Mouse (Mus musculus): ENCODE data around the gene Gab2.

GRCm38 (mm10) chr7:97351792-97352513, 270.6 kb downstream of the Gab2 start:
- TF ChIP-seq EP300 (optimal IDR thresholded peaks at IDR 0.05) = no peak
- TF ChIP-seq CTCF (IDR thresholded peaks at IDR 0.05; ENCODE audit: low read depth) = no peak
